In genomic region chr6:29956749-29957148, GRCm38 (mm10) we compare ENCODE assay signal across 28 mouse cellular contexts. TPM values are rescaled to one million over a fixed set of nuclear protein-coding genes. Genes with fewer than 3 reads are reported as not detected.
A peak's percentile ranks its signal among the peaks of the same experiment; 100 is the strongest.
DNase-seq lines count a peak whose midpoint lies in the region; ATAC-seq and TF ChIP-seq lines count a peak whose summit lies in the region.
"Had no signal": no experiment of that assay in that cellular context is flagged by ENCODE, and none has a peak within 500 bp of the region (broad histone marks: within the 10 kb centered on the region; RNA-seq: fewer than 3 reads in every experiment).

No protein-coding gene starts in this region.

- H3K4me1 ChIP-seq in intestine, postnatal 0 days (replicated peaks; ENCODE audit: control insufficient read depth, insufficient read depth, low read length): no peaks in the 10 kb centered on the region
- H3K4me1 ChIP-seq: intestine, embryonic 15.5 days; limb, embryonic 12.5 days; liver, embryonic 15.5 days had no signal

- H3K36me3 ChIP-seq in intestine, postnatal 0 days (ENCODE audit: control insufficient read depth, insufficient read depth): no peaks in the 10 kb centered on the region
- H3K36me3 ChIP-seq: G1E; intestine, embryonic 15.5 days; limb, embryonic 12.5 days; liver, embryonic 15.5 days had no signal

- ATAC-seq in intestine, postnatal 0 days: no peak
- ATAC-seq: forebrain, embryonic 16.5 days; hindbrain, embryonic 16.5 days; intestine, embryonic 15.5 days had no signal

- H3K27ac ChIP-seq in intestine, postnatal 0 days (ENCODE audit: low read depth, low read length): no peak overlapping the region
- H3K27ac ChIP-seq: heart, adult 2 months; intestine, embryonic 15.5 days; kidney, postnatal 0 days; limb, embryonic 12.5 days; liver, embryonic 15.5 days; stomach, postnatal 0 days had no signal

- DNase-seq in adrenal gland, adult 2 months: peak; percentile 68
- DNase-seq in adrenal gland, postnatal 10 days: no peak
- peak; percentile 8 for DNase-seq in layer of hippocampus, adult 9-11 months
- no peak for DNase-seq in layer of hippocampus, adult 9-10 months (ENCODE audit: low spot score)
- peak; percentile 8 to 50 for DNase-seq in right cerebral cortex, postnatal 36 days (ENCODE audit: low spot score in 2 of 2)
- DNase-seq in right cerebral cortex, postnatal 14 days: no peak
- no peak for DNase-seq in testis, postnatal 14 days (ENCODE audit: low spot score)
- DNase-seq: cerebellum, adult 18-20 months; cerebellum, postnatal 10 days; gastrocnemius, postnatal 25 days; heart, adult 2 months; heart, postnatal 14 days; kidney, adult 8-10 months; kidney, postnatal 4 days; lung, embryonic 14.5 days; lung, postnatal 14 days; midbrain, embryonic 14.5 days; right cerebral cortex, postnatal 4 days had no signal

- H3K4me3 ChIP-seq in intestine, postnatal 0 days (ENCODE audit: low read depth, low read length): no peak overlapping the region
- H3K4me3 ChIP-seq: erythroblast, embryonic 14.5 days; heart, adult 2 months; intestine, embryonic 15.5 days; limb, embryonic 12.5 days; liver, embryonic 15.5 days had no signal

- H3K27me3 ChIP-seq in intestine, postnatal 0 days (replicated peaks; ENCODE audit: control insufficient read depth, insufficient read depth, low read length): no peaks in the 10 kb centered on the region
- H3K27me3 ChIP-seq: intestine, embryonic 15.5 days; limb, embryonic 12.5 days; liver, embryonic 15.5 days had no signal

- no peak overlapping the region for H3K4me2 ChIP-seq in intestine, postnatal 0 days (replicated peaks; ENCODE audit: low read depth)
- H3K4me2 ChIP-seq: intestine, embryonic 15.5 days; limb, embryonic 12.5 days; liver, embryonic 15.5 days; lung, embryonic 14.5 days had no signal

- no peak overlapping the region for H3K9ac ChIP-seq in intestine, postnatal 0 days (ENCODE audit: low read depth, low read length)
- H3K9ac ChIP-seq: intestine, embryonic 15.5 days; limb, embryonic 12.5 days; liver, embryonic 15.5 days; lung, embryonic 14.5 days had no signal

- no peak for TF ChIP-seq CTCF in intestine, postnatal 0 days (IDR thresholded peaks at IDR 0.05; ENCODE audit: low read depth)

- no peaks in the 10 kb centered on the region for H3K9me3 ChIP-seq in intestine, postnatal 0 days (ENCODE audit: control insufficient read depth)
- H3K9me3 ChIP-seq: G1E; intestine, embryonic 15.5 days; limb, embryonic 12.5 days; liver, embryonic 15.5 days had no signal

- 84% methylated on average over 4 of the region's 4 CpGs for WGBS in intestine, postnatal 0 days

RNA-seq across cellular contexts. Expression of gene Strip2, which starts 39.9 kb away (rescaled TPM):
- total RNA-seq in adrenal gland, adult 2 months (2021): 1 to 10 TPM; 1.1 to 1.7 TPM
- 0.22 and 0.31 TPM in 2 replicates for polyA plus RNA-seq in adrenal gland, adult 2 months (2012; rRNA removed)
- total RNA-seq in adrenal gland, postnatal 10 days (2021): 1 to 10 TPM; 1.2 to 2.7 TPM
- 0.46 and 0.63 TPM in 2 replicates for polyA plus RNA-seq in intestine, postnatal 0 days (2015; fragmentation: Nextera tagmentation; extraction: Ambion mirVana)

Comparison
In these comparisons a context has a peak if more than half of its experiments do, and no peak if none do; other contexts are left out.
1. DNase-seq: peak in adrenal gland, adult 2 months (single experiment), layer of hippocampus, adult 9-11 months (single experiment) and right cerebral cortex, postnatal 36 days (2 of 2); none in adrenal gland, postnatal 10 days (single experiment), layer of hippocampus, adult 9-10 months (single experiment), right cerebral cortex, postnatal 14 days (single experiment) and testis, postnatal 14 days (single experiment).